Mouse (Mus musculus) heart, adult 2 months (tissue): ENCODE measurements around the gene Olfr77.

Experiments
- CTCF ChIP-seq: fragments of 200-600 bp; IDR thresholded peaks from 2 replicates; pipeline ENCODE4 v1.8.1; 2022; ENCODE audit warnings: antibody characterized with exemption, mild to moderate bottlenecking, moderate library complexity
- EP300 ChIP-seq: fragments of 200-500 bp; IDR thresholded peaks from 2 replicates; pipeline ENCODE4 v1.6.1; 2011; ENCODE audit warnings: low read depth, low read length, control low read depth; ENCODE audit not compliant: insufficient read depth

DNA sequence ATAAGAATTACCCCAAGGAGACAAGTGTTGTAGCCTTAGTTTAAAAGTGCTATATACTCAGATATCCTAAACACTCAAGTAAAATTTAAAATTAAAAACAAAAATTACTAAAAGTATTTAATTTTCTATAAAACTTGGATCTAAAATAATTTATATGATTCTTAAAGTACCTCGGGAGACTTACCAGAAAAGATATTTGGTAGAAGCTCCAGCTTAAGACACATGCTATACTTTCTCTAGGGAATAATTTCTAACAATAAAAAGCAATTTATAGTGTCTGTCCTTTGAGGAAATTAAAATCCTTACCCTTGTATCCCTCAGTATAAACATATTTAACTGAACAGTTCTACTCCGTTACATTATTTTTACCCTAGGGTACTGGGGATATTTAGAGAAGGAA, at the start of gene Olfr77:
- TF ChIP-seq CTCF (no peak), EP300 (no peak)
